Mouse (Mus musculus) WW6 (cell line): ENCODE measurements around the gene Zmynd15.
A peak's percentile ranks its signal among the peaks of the same experiment; 100 is the strongest.

ENCODE experiments used
- DNase-seq: peaks from one replicate; pipeline ENCODE4 v3.0.0-alpha.2; 2013; ENCODE audit warnings: low read depth, low spot score

Gene Zmynd15

DNA sequence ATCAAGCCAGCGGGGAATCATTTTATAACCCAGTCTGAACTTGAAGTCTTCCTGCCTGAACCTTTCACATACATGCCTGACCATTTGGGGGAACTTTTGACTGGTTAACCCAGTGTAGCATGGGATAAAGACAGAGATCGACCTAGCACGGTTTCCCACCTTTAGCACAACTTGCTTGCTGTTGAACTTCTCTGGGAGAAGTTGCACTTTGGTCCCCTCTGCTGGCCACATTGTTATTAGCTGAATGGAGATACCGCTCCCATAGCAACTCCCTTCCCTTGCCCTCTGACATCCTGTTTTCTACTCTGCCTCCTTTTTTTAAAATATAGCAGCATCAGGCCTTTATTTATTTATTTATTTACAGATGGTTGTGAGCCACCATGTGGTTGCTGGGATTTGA is 47.2 kb downstream of the Zmynd15 start:
- DNase-seq = no peak

DNA sequence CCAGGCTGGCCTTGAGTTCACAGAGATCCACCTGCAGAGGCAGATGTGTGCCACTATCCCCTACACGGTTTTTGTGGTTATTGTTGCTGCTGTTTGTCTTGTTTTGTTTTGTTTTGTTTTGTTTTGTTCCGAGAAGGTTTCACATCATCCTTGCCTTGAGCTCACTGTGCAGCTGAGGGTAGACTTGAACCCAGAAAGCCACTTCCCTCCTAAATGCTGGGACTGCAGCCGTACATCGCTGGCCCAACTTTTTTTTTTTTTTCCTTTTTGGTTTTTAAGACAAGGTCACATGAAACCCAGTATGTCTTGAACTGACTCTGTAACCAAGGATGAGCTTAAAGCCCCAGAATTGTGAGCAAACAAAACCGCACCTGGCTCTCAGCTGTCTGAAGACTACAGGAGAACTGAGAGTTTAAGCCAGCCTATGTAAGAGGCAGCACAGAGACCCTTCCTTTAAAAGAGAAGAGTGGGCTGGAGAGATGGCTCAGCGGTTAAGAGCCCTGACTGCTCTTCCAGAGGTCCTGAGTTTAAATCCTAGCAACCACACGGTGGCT is 47.8 kb downstream of the Zmynd15 start:
- DNase-seq = no peak

DNA sequence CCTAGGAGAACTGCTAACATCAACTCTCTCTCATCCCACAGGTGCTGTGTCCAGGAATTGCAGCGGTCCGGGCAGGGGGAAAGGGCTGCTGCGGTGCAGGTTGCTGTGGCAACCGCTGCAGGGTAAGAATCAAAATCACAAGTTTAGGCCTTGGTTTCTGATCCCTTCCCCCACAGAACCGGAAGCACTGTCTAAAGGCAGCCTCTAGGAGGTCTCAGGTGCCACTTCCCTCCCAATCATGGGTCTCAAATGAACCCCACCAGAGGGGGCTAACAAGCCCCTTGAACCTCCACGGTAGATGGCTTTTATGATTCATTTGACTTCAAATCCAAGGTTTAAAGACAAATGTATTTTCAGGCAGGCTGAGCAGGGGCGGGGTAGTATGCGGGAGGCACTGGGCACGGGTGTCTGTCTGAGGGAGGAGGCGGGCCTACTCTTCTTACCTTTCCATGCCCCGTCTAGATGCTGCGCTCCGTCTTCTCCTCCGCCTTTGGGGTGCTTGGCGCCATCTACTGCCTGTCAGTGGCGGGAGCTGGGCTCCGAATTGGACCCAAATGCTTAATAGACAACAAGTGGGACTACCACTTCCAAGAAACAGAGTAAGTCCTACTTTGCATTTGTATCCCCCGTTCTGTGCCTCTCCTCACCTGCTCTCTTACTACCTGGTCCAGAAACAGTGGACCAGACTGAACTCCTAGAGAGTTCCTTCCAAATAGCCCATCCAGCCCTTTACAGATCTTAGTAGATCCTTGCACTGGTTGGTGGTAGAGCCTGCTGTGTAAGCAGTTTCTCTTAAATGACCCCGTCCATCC is 50.7 kb downstream of the Zmynd15 start:
- peak; percentile 78 for DNase-seq

DNA sequence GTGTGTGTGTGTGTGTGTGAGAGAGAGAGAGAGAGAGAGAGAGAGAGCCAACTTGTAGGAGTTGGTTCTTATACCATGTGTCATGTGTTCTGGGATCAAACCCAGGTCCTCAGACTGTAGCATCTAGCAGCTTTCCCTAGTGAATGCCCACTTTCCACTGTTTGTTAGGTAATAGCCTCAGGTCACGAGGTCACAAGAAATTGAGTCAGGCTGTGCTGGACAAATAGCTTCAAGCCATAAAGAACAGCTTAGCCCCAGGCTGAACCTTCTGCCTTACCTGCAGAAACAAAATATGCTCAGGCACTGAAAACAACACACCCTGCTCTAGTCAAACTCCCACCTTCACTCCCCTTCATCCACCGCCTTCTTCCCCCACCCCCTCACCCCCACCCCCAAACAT is 52.0 kb downstream of the Zmynd15 start:
- no peak for DNase-seq

- DNase-seq = no peak
Observed at GRCm38 (mm10) chr11:70511825-70512224, 52.6 kb downstream of the Zmynd15 start.

GRCm38 (mm10) chr11:70512709-70513342 is 53.6 kb downstream of the Zmynd15 start:
- no peak for DNase-seq

- DNase-seq = no peak
Observed at GRCm38 (mm10) chr11:70513520-70513919, 54.3 kb downstream of the Zmynd15 start.

GRCm38 (mm10) chr11:70514288-70514687 is 55.1 kb downstream of the Zmynd15 start, which contains the start of gene Vmo1:
Gene Vmo1 (minus strand): TSS chr11:70514616.
- no peak for DNase-seq
